Mouse (Mus musculus) testis, adult 2 months (tissue): Measurements from ENCODE around the gene Olfr1130.

Experiments
- CTCF ChIP-seq: fragments of 200-500 bp; IDR thresholded peaks from 2 replicates; pipeline ENCODE4 v1.5.1; 2012; ENCODE audit warnings: low read depth, mild to moderate bottlenecking, inconsistent platforms, low read length, moderate library complexity; ENCODE audit not compliant: control insufficient read depth, insufficient read depth, insufficient replicate concordance
- POLR2A ChIP-seq: fragments of 200-500 bp; IDR thresholded peaks from 2 replicates; pipeline ENCODE4 v1.6.1; 2012; ENCODE audit warnings: low read depth, mild to moderate bottlenecking, inconsistent platforms, low read length, moderate library complexity; ENCODE audit not compliant: control insufficient read depth

GRCm38 (mm10) chr2:87626804-87627203 lies 20.8 kb downstream of the Olfr1130 start, which contains the start of gene Olfr1131:
- no peak for TF ChIP-seq CTCF
- TF ChIP-seq POLR2A: no peak
